Mouse (Mus musculus) liver, embryonic 11.5 days (tissue): ENCODE results near the gene Ptprh. TPM values are rescaled to one million over a fixed set of nuclear protein-coding genes. Genes with fewer than 3 reads are reported as not detected.
"Not testable (repeated sequence)": the region's sequence is repeated elsewhere in the genome, so short reads cannot be mapped to it uniquely, and the experiment has no call there.

Source experiments
- ATAC-seq: fragments of 200-750 bp; cut with Nextera tagmentation; replicated peaks from 2 replicates; pipeline ENCODE4 v1.8.0; 2017; ENCODE audit warnings: moderate number of reproducible peaks, mild to moderate bottlenecking, moderate TSS enrichment, moderate library complexity; ENCODE audit not compliant: low FRiP score
- DNase-seq: peaks from one replicate; pipeline ENCODE4 v3.0.0-alpha.2; 2017; ENCODE audit warnings: low spot score
- H3K27ac ChIP-seq: fragments of 300-500 bp; sonication (generic); 2 replicates; pipeline ENCODE4 v1.5.1; 2014; ENCODE audit warnings: mild to moderate bottlenecking, low read depth, low read length, control low read depth
- H3K27me3 ChIP-seq: fragments of 300-500 bp; sonication (generic); replicated peaks from 2 replicates; pipeline ENCODE4 v1.6.1; 2014; ENCODE audit warnings: low read length, mixed read lengths; ENCODE audit not compliant: control insufficient read depth, insufficient read depth
- H3K36me3 ChIP-seq: fragments of 300-500 bp; sonication (generic); 2 replicates; pipeline ENCODE4 v1.6.1; 2014; ENCODE audit warnings: mild to moderate bottlenecking, low read length, moderate library complexity, mixed read lengths; ENCODE audit not compliant: control insufficient read depth, insufficient read depth
- H3K4me1 ChIP-seq: fragments of 300-500 bp; sonication (generic); replicated peaks from 2 replicates; pipeline ENCODE4 v1.6.1; 2014; ENCODE audit warnings: low read length, mixed read lengths; ENCODE audit not compliant: control insufficient read depth, insufficient read depth
- H3K4me2 ChIP-seq: fragments of 300-500 bp; sonication (generic); 2 replicates; pipeline ENCODE4 v1.6.1; 2014; ENCODE audit warnings: mild to moderate bottlenecking, control low read depth, moderate library complexity
- H3K4me3 ChIP-seq: fragments of 300-500 bp; sonication (generic); 2 replicates; pipeline ENCODE4 v1.5.1; 2014; ENCODE audit warnings: low read depth, low read length, control low read depth
- H3K9ac ChIP-seq: fragments of 300-500 bp; sonication (generic); 2 replicates; pipeline ENCODE4 v1.6.1; 2014; ENCODE audit warnings: low read depth, low read length, control low read depth
- H3K9me3 ChIP-seq: fragments of 300-500 bp; sonication (generic); 2 replicates; pipeline ENCODE4 v1.6.1; 2016; ENCODE audit warnings: low read length, inconsistent platforms, mixed read lengths; ENCODE audit not compliant: control insufficient read depth
- WGBS: fragments of 180-500 bp; shearing (Covaris S2); extraction: QIAGEN DNeasy Blood & Tissue Kit; methylation state at CpG from one replicate; pipeline ENCODE4 v1.1.7; 2014; 5-methylcytosine and 5-hydroxymethylcytosine counted together
- polyA plus RNA-seq: library from polyadenylated mRNA; unstranded; fragments of >200 nt; fragmentation: Nextera tagmentation; extraction: Ambion mirVana; gene quantifications from 2 replicates; pipeline ENCODE4 v1.2.1, GENCODE M21; 2014

The Ptprh gene
- polyA plus RNA-seq, 1 experiment from 2014 or later = not detected

DNA sequence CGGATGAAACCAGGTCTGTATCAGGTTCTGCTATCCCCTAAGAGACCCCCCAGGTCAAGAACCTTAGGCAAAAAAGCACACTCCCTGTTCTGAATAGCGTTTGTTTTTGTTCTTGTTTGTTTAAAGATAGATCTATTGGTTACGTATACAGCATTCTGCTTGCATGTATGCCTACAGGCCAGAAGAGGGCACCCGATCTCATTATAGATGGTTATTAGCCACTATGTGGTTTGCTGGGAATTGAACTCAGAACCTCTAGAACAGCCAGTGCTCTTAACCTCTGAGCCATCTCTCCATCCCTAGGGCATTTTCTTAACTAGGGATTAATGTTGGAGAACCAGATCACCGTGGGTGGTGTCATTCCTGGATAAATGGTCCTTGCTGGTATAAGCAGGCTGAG lies 62.5 kb downstream of the Ptprh start:
- H3K4me1 ChIP-seq = peaks cover 2% of the 10 kb centered on the region; the same call in 1 of the 2 replicates
- H3K36me3 ChIP-seq = no peaks in the 10 kb centered on the region
- no peak overlapping the region for H3K9ac ChIP-seq
- no peak for DNase-seq
- peaks cover 4% of the 10 kb centered on the region for H3K27me3 ChIP-seq
- no peak for ATAC-seq
- no peaks in the 10 kb centered on the region for H3K9me3 ChIP-seq
- WGBS = 52% methylated on average over 5 of the region's 5 CpGs
- no peak overlapping the region for H3K4me3 ChIP-seq
- H3K27ac ChIP-seq = no peak overlapping the region
- H3K4me2 ChIP-seq = no peak overlapping the region

DNA sequence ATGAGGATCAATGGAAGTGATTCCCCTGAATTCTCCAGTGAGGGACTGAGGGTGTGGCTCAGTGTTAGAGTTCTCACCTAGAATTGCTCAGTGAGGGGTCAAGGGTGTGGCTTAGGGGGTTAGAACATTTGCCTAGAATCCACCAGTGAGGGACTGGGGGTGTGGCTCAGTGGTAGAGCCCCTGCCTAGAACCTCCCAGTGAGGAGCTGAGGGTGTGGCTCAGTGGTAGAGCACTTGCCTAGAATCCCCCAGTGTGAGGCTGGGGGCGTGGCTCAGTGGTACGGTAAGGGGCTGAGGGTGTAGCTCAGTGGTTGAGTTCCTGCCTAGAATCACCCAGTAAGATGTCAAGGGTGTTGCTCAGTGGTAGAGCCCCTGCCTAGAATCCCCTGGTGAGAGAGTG lies 64.8 kb downstream of the Ptprh start:
- no peak for ATAC-seq
- no peak overlapping the region for H3K27ac ChIP-seq
- 68% methylated on average over 2 of the region's 2 CpGs for WGBS
- H3K9ac ChIP-seq = no peak overlapping the region
- no peaks in the 10 kb centered on the region for H3K36me3 ChIP-seq
- no peaks in the 10 kb centered on the region; the same call in 1 of the 2 replicates for H3K27me3 ChIP-seq
- no peaks in the 10 kb centered on the region for H3K9me3 ChIP-seq
- no peaks in the 10 kb centered on the region for H3K4me1 ChIP-seq
- no peak for DNase-seq
- H3K4me2 ChIP-seq = no peak overlapping the region
- H3K4me3 ChIP-seq = no peak overlapping the region

DNA sequence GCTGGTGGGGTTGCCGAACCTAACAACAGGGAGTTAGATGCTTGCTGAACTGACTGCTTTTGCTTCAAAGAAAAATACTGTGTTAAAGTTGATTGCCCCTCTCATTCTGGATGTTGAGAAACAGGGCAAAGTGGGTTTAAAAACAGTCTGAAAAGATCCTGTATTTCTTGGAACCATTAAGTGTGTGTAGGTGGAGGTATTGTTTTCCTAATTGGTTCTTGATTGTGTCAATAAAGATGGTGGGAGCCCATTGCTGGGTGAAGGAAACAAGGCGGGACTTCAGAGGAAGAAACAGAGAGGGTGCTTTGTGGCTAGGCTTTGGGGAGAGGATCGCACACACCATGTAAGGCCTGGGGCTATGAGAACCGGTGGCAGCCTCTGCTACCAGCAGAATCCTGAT lies 66.7 kb downstream of the Ptprh start:
- no peak overlapping the region for H3K27ac ChIP-seq
- H3K4me2 ChIP-seq = no peak overlapping the region
- DNase-seq = no peak
- WGBS = 47% methylated on average over 4 of the region's 4 CpGs
- no peak overlapping the region for H3K9ac ChIP-seq
- H3K9me3 ChIP-seq = no peaks in the 10 kb centered on the region
- H3K4me1 ChIP-seq = no peaks in the 10 kb centered on the region
- no peak for ATAC-seq
- no peaks in the 10 kb centered on the region for H3K36me3 ChIP-seq
- no peak overlapping the region for H3K4me3 ChIP-seq
- no peaks in the 10 kb centered on the region; the same call in 1 of the 2 replicates for H3K27me3 ChIP-seq

DNA sequence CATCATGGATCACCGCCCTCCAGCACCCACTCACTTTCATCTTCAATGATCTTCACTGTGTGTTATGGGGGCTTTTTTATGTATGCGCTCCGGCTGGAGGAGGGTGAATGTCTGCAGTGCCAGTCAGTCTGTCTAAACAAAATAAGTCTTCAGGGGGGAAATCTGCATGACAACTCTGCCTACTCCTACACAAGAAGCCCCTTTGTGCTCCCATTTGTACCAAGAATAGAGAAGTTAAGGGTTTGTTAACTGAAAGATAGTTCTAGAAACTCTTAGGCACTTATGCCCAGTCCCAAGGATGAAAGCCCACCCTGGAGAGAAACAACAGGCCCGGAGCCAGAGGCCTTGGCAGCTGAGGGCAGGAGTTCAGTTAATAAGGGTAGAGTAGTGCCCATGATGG lies 67.5 kb downstream of the Ptprh start:
- H3K9me3 ChIP-seq = no peaks in the 10 kb centered on the region
- H3K4me2 ChIP-seq = no peak overlapping the region
- no peaks in the 10 kb centered on the region for H3K4me1 ChIP-seq
- H3K9ac ChIP-seq = no peak overlapping the region
- no peak overlapping the region for H3K4me3 ChIP-seq
- no peak for ATAC-seq
- WGBS = 86% methylated on average over 4 of the region's 4 CpGs
- H3K27me3 ChIP-seq = no peaks in the 10 kb centered on the region; the same call in 1 of the 2 replicates
- no peak overlapping the region for H3K27ac ChIP-seq
- DNase-seq = no peak
- no peaks in the 10 kb centered on the region for H3K36me3 ChIP-seq

DNA sequence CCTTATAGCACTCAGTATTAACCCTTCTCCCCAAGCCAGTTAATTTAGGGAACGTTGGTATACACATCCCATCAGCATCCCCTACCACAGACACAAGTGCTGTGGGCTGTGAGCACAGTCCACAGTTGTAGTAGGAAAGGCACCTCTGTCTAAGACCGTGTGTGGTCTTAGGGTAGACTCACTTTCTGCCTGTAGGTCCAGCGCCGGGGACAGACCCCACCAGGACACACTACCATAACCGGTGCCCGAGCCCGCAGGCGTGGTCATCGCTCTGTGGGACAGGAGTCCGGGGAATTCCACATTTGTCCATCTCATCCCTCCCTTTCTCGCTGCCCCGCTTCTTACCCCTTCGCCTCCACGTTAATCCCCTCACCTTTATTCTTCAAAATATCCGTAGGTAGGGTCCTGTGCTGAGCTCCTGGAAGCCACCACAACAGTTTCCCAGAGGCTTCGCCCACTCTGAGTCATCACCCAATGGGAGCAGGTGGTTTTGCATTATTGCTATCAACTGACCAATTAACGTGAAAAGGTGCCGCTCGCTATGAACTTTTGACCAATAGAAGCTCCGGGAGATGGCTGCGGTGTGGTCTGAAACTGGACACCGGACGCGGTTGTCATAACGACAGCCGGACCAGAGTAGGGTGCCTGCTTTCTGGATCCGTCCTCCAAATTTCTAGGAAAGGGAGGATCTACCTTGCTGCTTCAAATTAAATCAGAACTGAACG lies 71.7 kb downstream of the Ptprh start, which contains the start of gene Dnaaf3:
TSS of gene Dnaaf3 (minus strand) at position 449 of the 725 bp plus-strand sequence.
- no peaks in the 10 kb centered on the region for H3K36me3 ChIP-seq
- WGBS = 7% methylated on average over 28 of the region's 28 CpGs

DNA sequence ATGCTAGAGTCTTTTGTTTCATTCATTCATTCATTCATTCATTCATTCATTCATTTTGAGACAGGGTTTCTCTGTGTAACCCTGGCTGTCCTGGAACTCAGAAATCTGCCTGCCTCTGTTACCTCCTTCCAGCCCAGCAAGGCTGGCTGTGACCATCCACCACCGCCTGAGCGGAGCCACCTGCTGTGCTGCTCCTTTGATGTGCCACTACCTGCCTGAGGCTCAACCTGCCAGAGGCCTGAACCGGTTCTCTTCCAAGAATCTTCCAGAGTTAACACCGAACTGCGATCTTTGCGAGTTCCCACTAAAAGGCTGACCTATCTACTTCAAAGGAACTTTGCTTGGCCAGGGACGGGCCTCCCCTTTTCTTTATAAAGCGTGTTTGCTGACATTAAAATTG lies 73.7 kb downstream of the Ptprh start:
- not testable (repeated sequence) for ATAC-seq, DNase-seq, H3K27me3 ChIP-seq, H3K9ac ChIP-seq, H3K27ac ChIP-seq, H3K4me3 ChIP-seq, H3K36me3 ChIP-seq, H3K9me3 ChIP-seq, H3K4me1 ChIP-seq, H3K4me2 ChIP-seq
- WGBS = 32% methylated on average over 6 of the region's 8 CpGs

More for the DNA sequence above, 71.7 kb downstream of the Ptprh start, which contains the start of gene Dnaaf3:
- no peaks in the 10 kb centered on the region for H3K9me3 ChIP-seq
- H3K9ac ChIP-seq = no peak within 1 kb of the TSS
- no peaks in the 10 kb centered on the region for H3K4me1 ChIP-seq
- no peaks in the 10 kb centered on the region for H3K27me3 ChIP-seq
- H3K4me2 ChIP-seq = peak within 1 kb of the TSS; percentile 56
- peak within 1 kb of the TSS; percentile 34 for H3K4me3 ChIP-seq
- ATAC-seq (peak; percentile 86), DNase-seq (peak; percentile 69)
- H3K27ac ChIP-seq = no peak within 1 kb of the TSS

DNA sequence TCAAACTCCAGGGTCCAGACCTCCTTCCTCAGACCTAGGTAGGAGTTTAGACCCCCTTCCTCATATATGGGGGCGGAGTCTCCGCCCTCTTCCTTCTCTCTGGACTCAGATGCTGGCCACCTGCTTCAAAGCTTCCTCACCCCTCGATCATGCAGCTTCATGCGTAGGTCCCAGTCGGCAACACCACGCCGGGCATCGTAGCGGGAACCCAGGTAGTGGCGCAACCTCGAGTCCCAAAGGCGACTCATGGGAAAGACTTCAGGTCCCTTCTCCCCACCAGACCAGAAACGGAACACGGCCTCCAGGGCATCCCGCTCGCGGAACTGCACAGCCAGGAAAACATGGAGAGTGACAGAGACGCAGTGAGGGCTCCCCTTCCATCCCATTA lies 76.5 kb downstream of the Ptprh start:
- DNase-seq (no peak), ATAC-seq (no peak)
- 53% methylated on average over 18 of the region's 18 CpGs for WGBS
- H3K27me3 ChIP-seq = no peaks in the 10 kb centered on the region
- peaks cover 5% of the 10 kb centered on the region for H3K4me1 ChIP-seq
- H3K4me2 ChIP-seq = peak overlapping the region; percentile 65
- H3K27ac ChIP-seq = no peak overlapping the region
- no peaks in the 10 kb centered on the region for H3K36me3 ChIP-seq
- no peak overlapping the region for H3K9ac ChIP-seq
- H3K4me3 ChIP-seq = no peak overlapping the region; the same call in 1 of the 2 replicates
- H3K9me3 ChIP-seq = no peaks in the 10 kb centered on the region

DNA sequence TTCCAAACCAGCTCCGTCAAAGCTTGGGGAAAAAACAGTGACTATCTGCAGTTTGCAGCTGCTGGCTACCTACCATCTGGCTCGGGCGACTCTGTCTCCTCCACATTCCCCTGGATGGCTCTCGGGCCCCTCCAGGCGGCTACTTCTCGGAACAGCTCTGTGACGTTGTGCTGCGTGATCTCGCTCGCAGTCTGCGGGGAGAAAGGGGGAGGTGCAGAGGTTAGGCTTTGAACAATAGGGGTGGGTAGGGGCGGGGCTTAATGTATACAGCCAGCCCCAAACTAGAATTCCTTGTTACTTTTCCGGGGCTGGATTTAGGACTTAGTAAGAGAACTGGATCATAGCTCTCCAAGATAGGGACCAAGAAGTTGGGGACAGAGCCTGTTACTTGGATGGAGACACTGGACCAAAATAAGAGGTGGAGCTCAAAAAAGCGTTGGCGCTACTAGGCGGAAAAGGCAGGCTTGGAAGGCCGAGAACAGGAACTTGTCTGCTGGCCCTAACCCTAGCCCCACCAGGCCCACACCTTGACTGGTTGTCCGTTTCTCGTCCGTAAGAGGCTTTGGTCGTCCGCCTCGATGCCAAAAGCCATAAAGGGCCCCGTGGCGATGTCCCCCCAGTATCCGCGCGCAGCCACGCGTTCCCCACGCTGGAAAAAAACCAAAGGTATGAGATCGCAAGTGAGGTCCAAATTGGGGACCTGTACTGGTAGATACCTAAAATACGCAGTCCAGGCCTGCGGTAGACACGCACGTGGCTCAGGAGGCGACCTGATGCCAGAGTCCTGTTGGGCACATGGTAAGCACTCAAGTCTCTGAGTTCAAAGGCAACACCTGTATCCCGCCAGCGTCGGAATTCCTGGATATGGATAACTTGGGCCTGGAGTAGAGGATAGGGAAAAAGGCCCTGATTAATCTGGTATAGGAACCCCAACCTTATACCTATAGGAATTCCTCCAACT lies 77.2 kb downstream of the Ptprh start:
- Histone ChIP-seq H3K27me3 (no peaks in the 10 kb centered on the region), H3K4me2 (peak overlapping the region; percentile 65), H3K36me3 (no peaks in the 10 kb centered on the region), H3K4me3 (peak overlapping the region; percentile 41), H3K9ac (peak overlapping the region; percentile 60), H3K27ac (peak overlapping the region; percentile 41; the same call in 1 of the 2 replicates), H3K4me1 (peaks cover 8% of the 10 kb centered on the region), H3K9me3 (no peaks in the 10 kb centered on the region)
- 23% methylated on average over 40 of the region's 40 CpGs for WGBS
- DNase-seq = peak; percentile 88
- peak; percentile 88 for ATAC-seq
